Mouse (Mus musculus) erythroblast, embryonic 14.5 days (primary cell): ENCODE results near the gene Lim2.

Experiments
- GATA1 ChIP-seq: IDR thresholded peaks from 2 replicates; pipeline ENCODE4 v1.6.1; 2012; ENCODE audit warnings: low read length, inconsistent platforms, mixed read lengths
- TAL1 ChIP-seq: IDR thresholded peaks from 3 replicates; pipeline ENCODE4 v1.6.1; 2012; ENCODE audit warnings: low read length, inconsistent platforms, mixed read lengths

GRCm38 (mm10) chr7:43429500-43429899 is 2.0 kb downstream of the Lim2 start:
- no peak for TF ChIP-seq TAL1
- TF ChIP-seq GATA1: no peak
